Mouse (Mus musculus) T-cell, adult 2 months (primary cell): ENCODE results near the gene Nxt1.

ENCODE experiments used
- DNase-seq: peaks from one replicate; pipeline ENCODE4 v3.0.0; 2022; ENCODE audit warnings: low spot score

The Nxt1 gene

GRCm38 (mm10) chr2:148689444-148690140 is 17.2 kb downstream of the Nxt1 start:
- no peak for DNase-seq

- no peak for DNase-seq
Measured at GRCm38 (mm10) chr2:148690291-148690690, 17.9 kb downstream of the Nxt1 start.

GRCm38 (mm10) chr2:148690781-148691180 is 18.4 kb downstream of the Nxt1 start:
- DNase-seq, result no peak

GRCm38 (mm10) chr2:148698571-148698970 is 26.2 kb downstream of the Nxt1 start:
- no peak for DNase-seq

- no peak for DNase-seq
Measured at GRCm38 (mm10) chr2:148706409-148707201, 34.2 kb downstream of the Nxt1 start.

GRCm38 (mm10) chr2:148707202-148707530 is 34.8 kb downstream of the Nxt1 start:
- no peak for DNase-seq

GRCm38 (mm10) chr2:148712326-148712725 is 39.9 kb downstream of the Nxt1 start:
- DNase-seq, result no peak

- no peak for DNase-seq
Measured at GRCm38 (mm10) chr2:148717072-148717471, 44.7 kb downstream of the Nxt1 start.

- no peak for DNase-seq
Measured at GRCm38 (mm10) chr2:148719271-148719995, 47.0 kb downstream of the Nxt1 start.
